Mouse (Mus musculus): Measurements from ENCODE around the gene Fam71f2. TPM values are rescaled to one million over a fixed set of nuclear protein-coding genes. Genes with fewer than 3 reads are reported as not detected.

The Fam71f2 gene
- polyA plus RNA-seq, 1 experiment from 2014 or later, result 0.26 TPM

- no peak overlapping the region for H3K4me3 ChIP-seq (replicated peaks)
- no peaks in the 10 kb centered on the region for H3K9me3 ChIP-seq (replicated peaks)
- no peaks in the 10 kb centered on the region for H3K27me3 ChIP-seq (replicated peaks)
- no peak overlapping the region for H3K4me2 ChIP-seq
- no peak overlapping the region for H3K9ac ChIP-seq (replicated peaks)
- 70% methylated on average over 3 of the region's 3 CpGs for WGBS
- H3K27ac ChIP-seq (replicated peaks), result no peak overlapping the region
- H3K36me3 ChIP-seq, result no peaks in the 10 kb centered on the region
- H3K4me1 ChIP-seq, result no peaks in the 10 kb centered on the region
- ATAC-seq (ENCODE audit: low FRiP score), result no peak
Observed at GRCm38 (mm10) chr6:29317941-29318340, 38.5 kb downstream of the Fam71f2 start.

- no peaks in the 10 kb centered on the region for H3K36me3 ChIP-seq
- H3K27ac ChIP-seq (replicated peaks), result no peak within 1 kb of the TSS
- H3K9me3 ChIP-seq (replicated peaks), result no peaks in the 10 kb centered on the region
- no peaks in the 10 kb centered on the region for H3K4me1 ChIP-seq
- no peak within 1 kb of the TSS for H3K4me3 ChIP-seq (replicated peaks)
- WGBS, result 81% methylated on average over 5 of the region's 5 CpGs
- no peaks in the 10 kb centered on the region for H3K27me3 ChIP-seq (replicated peaks)
- no peak within 1 kb of the TSS for H3K9ac ChIP-seq (replicated peaks)
- ATAC-seq (ENCODE audit: low FRiP score), result no peak
- H3K4me2 ChIP-seq, result no peak within 1 kb of the TSS
Observed at GRCm38 (mm10) chr6:29318879-29319278, 39.5 kb downstream of the Fam71f2 start, which contains the start of gene Fam71f1. Fam71f1 (plus strand) TSS chr6:29319140.

GRCm38 (mm10) chr6:29321586-29321985 is 42.2 kb downstream of the Fam71f2 start:
- H3K4me3 ChIP-seq (replicated peaks), result no peak overlapping the region
- H3K9me3 ChIP-seq (replicated peaks), result no peaks in the 10 kb centered on the region
- no peak overlapping the region for H3K4me2 ChIP-seq
- 87% methylated on average over 6 of the region's 6 CpGs for WGBS
- no peak for ATAC-seq (ENCODE audit: low FRiP score)
- H3K27ac ChIP-seq (replicated peaks), result no peak overlapping the region
- no peaks in the 10 kb centered on the region for H3K27me3 ChIP-seq (replicated peaks)
- H3K9ac ChIP-seq (replicated peaks), result no peak overlapping the region
- no peaks in the 10 kb centered on the region for H3K36me3 ChIP-seq
- no peaks in the 10 kb centered on the region for H3K4me1 ChIP-seq

DNA sequence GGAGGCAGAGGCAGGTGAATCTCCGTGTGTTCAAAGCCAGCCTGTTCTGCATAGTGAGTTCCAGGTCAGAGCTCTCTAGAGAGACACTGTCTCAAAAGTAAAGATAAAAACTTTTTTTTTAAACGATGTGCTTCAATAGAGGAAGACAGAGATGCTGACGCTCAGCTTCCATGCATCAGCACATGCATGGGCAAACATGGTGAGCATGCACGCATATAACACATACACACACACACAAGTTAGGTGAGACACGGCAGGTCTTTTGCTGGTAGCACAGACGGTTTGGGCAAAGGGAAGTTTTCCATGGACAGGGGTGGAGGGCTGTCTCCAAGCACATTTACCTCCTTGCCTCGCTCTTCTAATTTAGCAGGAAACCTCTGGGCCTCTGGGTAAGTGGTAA is 42.8 kb downstream of the Fam71f2 start:
- no peaks in the 10 kb centered on the region for H3K36me3 ChIP-seq
- no peaks in the 10 kb centered on the region for H3K9me3 ChIP-seq (replicated peaks)
- no peaks in the 10 kb centered on the region for H3K4me1 ChIP-seq
- no peak for ATAC-seq (ENCODE audit: low FRiP score)
- 93% methylated on average over 7 of the region's 7 CpGs for WGBS
- no peak overlapping the region for H3K9ac ChIP-seq (replicated peaks)
- H3K27ac ChIP-seq (replicated peaks), result no peak overlapping the region
- H3K4me3 ChIP-seq (replicated peaks), result no peak overlapping the region
- H3K27me3 ChIP-seq (replicated peaks), result no peaks in the 10 kb centered on the region
- H3K4me2 ChIP-seq, result no peak overlapping the region

GRCm38 (mm10) chr6:29322735-29323134 is 43.3 kb downstream of the Fam71f2 start:
- H3K9ac ChIP-seq (replicated peaks), result no peak overlapping the region
- H3K4me1 ChIP-seq, result no peaks in the 10 kb centered on the region
- no peak overlapping the region for H3K27ac ChIP-seq (replicated peaks)
- H3K36me3 ChIP-seq, result no peaks in the 10 kb centered on the region
- H3K4me3 ChIP-seq (replicated peaks), result no peak overlapping the region
- no peak for ATAC-seq (ENCODE audit: low FRiP score)
- no peak overlapping the region for H3K4me2 ChIP-seq
- 87% methylated on average over 4 of the region's 4 CpGs for WGBS
- H3K27me3 ChIP-seq (replicated peaks), result no peaks in the 10 kb centered on the region
- H3K9me3 ChIP-seq (replicated peaks), result no peaks in the 10 kb centered on the region

- H3K4me1 ChIP-seq, result no peaks in the 10 kb centered on the region
- H3K27me3 ChIP-seq (replicated peaks), result no peaks in the 10 kb centered on the region
- 92% methylated on average over 9 of the region's 9 CpGs for WGBS
- H3K27ac ChIP-seq (replicated peaks), result no peak overlapping the region
- H3K4me2 ChIP-seq, result no peak overlapping the region
- no peak overlapping the region for H3K9ac ChIP-seq (replicated peaks)
- H3K36me3 ChIP-seq, result no peaks in the 10 kb centered on the region
- H3K9me3 ChIP-seq (replicated peaks), result no peaks in the 10 kb centered on the region
- no peak overlapping the region for H3K4me3 ChIP-seq (replicated peaks)
- no peak for ATAC-seq (ENCODE audit: low FRiP score)
Observed at GRCm38 (mm10) chr6:29326961-29327360, 47.6 kb downstream of the Fam71f2 start.

DNA sequence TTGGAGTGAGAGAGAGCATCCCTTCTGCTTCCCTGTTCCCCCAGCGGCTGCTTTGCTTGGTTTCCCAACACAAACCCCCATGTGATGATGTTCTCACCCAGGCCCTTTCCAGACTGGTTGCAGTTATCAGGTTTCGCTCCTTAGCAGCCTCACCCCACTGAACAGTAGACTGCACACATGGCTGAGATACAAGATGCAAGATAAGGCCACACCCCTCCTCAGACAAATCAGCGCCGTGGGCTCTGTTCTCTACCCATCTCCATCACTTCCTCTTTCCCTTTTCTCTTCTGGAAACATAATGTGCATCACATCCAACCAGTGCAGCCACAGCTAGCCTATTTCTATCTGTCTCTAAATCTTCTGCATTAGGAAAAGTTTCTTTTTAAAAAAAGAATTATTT is 50.1 kb downstream of the Fam71f2 start:
- Histone ChIP-seq H3K4me3 (replicated peaks) (no peak overlapping the region), H3K9me3 (replicated peaks) (no peaks in the 10 kb centered on the region), H3K4me1 (no peaks in the 10 kb centered on the region), H3K4me2 (no peak overlapping the region), H3K36me3 (no peaks in the 10 kb centered on the region), H3K27me3 (replicated peaks) (no peaks in the 10 kb centered on the region), H3K27ac (replicated peaks) (no peak overlapping the region), H3K9ac (replicated peaks) (no peak overlapping the region)
- ATAC-seq (ENCODE audit: low FRiP score), result no peak
- 91% methylated on average over 4 of the region's 4 CpGs for WGBS

Other genes starting within 250 kb of the Fam71f2 start
- gene Lep, start 219.4 kb upstream of the Fam71f2 start, polyA plus RNA-seq (2015; fragmentation: Nextera tagmentation; extraction: Ambion mirVana), result not detected in 2 replicates
- 38.2 and 41.1 TPM in 2 replicates for gene Rbm28, start 114.6 kb upstream of the Fam71f2 start, polyA plus RNA-seq (2015; fragmentation: Nextera tagmentation; extraction: Ambion mirVana)
- 12.6 and 13.9 TPM in 2 replicates for gene Prrt4, start 100.0 kb upstream of the Fam71f2 start, polyA plus RNA-seq (2015; fragmentation: Nextera tagmentation; extraction: Ambion mirVana)
- 84.1 and 84.2 TPM in 2 replicates for gene Impdh1, start 63.2 kb upstream of the Fam71f2 start, polyA plus RNA-seq (2015; fragmentation: Nextera tagmentation; extraction: Ambion mirVana)
- gene Hilpda, start 7.1 kb upstream of the Fam71f2 start, polyA plus RNA-seq (2015; fragmentation: Nextera tagmentation; extraction: Ambion mirVana), result 28.4 and 29.0 TPM in 2 replicates
- 0.20 TPM in 1 of 2 replicates, not detected in the other for gene Fam71f1, start 39.5 kb downstream of the Fam71f2 start, polyA plus RNA-seq (2015; fragmentation: Nextera tagmentation; extraction: Ambion mirVana)
- gene Calu, start 68.5 kb downstream of the Fam71f2 start, polyA plus RNA-seq (2015; fragmentation: Nextera tagmentation; extraction: Ambion mirVana), result 158 and 182 TPM in 2 replicates
- gene Opn1sw, start 108.9 kb downstream of the Fam71f2 start, polyA plus RNA-seq (2015; fragmentation: Nextera tagmentation; extraction: Ambion mirVana), result 0.22 and 0.61 TPM in 2 replicates
- 49.2 and 53.6 TPM in 2 replicates for gene Ccdc136, start 116.7 kb downstream of the Fam71f2 start, polyA plus RNA-seq (2015; fragmentation: Nextera tagmentation; extraction: Ambion mirVana)
- gene Flnc, start 153.7 kb downstream of the Fam71f2 start, polyA plus RNA-seq (2015; fragmentation: Nextera tagmentation; extraction: Ambion mirVana), result 5.2 and 5.3 TPM in 2 replicates
- 347 and 386 TPM in 2 replicates for gene Atp6v1f, start 188.1 kb downstream of the Fam71f2 start, polyA plus RNA-seq (2015; fragmentation: Nextera tagmentation; extraction: Ambion mirVana)
- gene Atp6v1fnb, start 191.8 kb downstream of the Fam71f2 start, polyA plus RNA-seq (2015; fragmentation: Nextera tagmentation; extraction: Ambion mirVana), result 0.40 and 0.68 TPM in 2 replicates
- 19.0 and 21.5 TPM in 2 replicates for gene Kcp, start 228.4 kb downstream of the Fam71f2 start, polyA plus RNA-seq (2015; fragmentation: Nextera tagmentation; extraction: Ambion mirVana)
- gene Irf5, start 247.0 kb downstream of the Fam71f2 start, polyA plus RNA-seq (2015; fragmentation: Nextera tagmentation; extraction: Ambion mirVana), result 2.7 and 4.9 TPM in 2 replicates